Mouse (Mus musculus): ENCODE results near the gene Dnajc25.
A peak's percentile ranks its signal among the peaks of the same experiment; 100 is the strongest.

Dnajc25 gene

DNA sequence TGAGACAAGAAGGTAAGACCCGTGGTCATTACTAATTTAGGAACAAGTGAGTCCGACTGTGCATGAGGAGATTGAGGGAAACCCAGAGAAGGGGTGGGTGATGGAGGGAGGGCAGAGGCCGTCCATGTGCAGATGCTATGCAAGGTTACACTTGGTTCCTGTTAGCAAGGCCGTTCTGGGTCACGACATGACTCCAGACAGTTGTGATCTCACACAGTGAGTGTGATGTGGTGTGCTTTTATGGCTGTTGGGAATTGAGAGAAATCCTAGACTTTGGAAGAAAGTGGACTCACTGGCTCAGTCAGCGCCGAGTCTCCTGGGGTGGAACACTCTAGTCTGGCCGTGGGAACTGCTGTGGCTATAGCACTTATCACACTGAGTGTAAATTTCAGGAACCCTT is 11.3 kb downstream of the Dnajc25 start:
- no peak for DNase-seq (ENCODE audit: low spot score)

- no peak for DNase-seq (ENCODE audit: low spot score)
Observed at GRCm38 (mm10) chr4:59007016-59007415, 12.2 kb downstream of the Dnajc25 start.

DNA sequence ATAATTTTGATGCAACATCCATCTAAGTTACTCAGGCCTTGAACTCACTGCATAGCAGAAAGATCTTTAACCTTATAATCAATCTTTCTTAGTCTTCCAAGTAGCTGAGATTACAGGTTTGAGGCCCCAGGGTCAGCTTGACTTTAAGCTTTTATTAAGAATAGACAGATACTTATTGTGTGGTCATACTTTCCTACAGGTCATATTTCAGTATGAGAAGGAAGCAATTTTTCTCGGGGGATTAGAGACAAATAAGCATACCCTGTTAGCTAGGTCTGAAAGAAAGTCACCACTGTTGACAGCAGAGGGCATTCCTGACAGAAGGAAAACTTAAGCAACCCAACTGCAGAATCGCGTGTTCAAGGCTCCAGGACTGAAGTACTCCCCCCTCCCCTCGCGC is 13.1 kb downstream of the Dnajc25 start:
- no peak for DNase-seq (ENCODE audit: low spot score)

- peak; percentile 61 for DNase-seq (ENCODE audit: low spot score)
Observed at GRCm38 (mm10) chr4:59009186-59009585, 14.3 kb downstream of the Dnajc25 start.

DNA sequence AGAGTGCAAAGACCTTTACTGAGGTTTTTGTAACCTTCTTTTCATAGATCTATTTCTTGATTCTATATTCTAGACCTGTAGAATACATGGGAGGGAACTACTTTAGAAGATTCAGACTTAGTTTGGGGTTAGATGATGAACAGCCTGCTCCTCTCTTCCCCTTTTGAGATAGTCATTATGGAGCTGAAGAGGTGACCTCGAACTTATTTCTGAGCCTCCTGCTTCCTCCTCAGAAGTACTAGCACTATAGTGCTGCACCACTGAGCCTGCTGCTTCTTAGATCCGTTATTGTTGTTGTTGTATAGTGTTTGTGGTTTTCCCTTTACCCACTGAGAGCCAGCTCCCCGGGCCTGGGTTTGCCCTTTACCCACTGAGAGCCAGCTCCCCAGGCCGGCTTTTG is 14.8 kb downstream of the Dnajc25 start:
- peak; percentile 19 for DNase-seq (ENCODE audit: low spot score)

- DNase-seq (ENCODE audit: low spot score): no peak
Observed at GRCm38 (mm10) chr4:59011446-59011845, 16.6 kb downstream of the Dnajc25 start.

DNA sequence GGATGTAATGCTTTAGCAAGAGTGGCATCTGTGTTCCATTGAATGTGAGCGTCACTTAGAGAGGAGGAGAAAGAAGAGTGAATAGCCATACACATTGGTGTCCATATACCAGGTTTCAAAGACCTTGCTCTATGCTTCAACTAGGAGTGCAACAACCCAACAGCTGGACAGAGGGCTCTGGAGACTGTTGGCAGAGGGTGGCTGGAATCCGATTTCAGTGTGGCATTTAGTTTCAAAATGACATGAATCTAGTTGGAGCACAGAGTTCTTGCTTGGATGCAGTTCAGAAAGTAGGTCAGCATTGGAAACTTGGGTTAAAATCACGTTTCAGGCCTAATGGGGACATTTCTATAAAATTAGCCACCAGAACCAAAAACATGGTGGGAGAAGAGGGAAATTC is 20.3 kb downstream of the Dnajc25 start:
- DNase-seq (ENCODE audit: low spot score): no peak

- no peak for DNase-seq (ENCODE audit: low spot score)
Observed at GRCm38 (mm10) chr4:59016922-59017321, 22.1 kb downstream of the Dnajc25 start.

- no peak for DNase-seq (ENCODE audit: low spot score)
Observed at GRCm38 (mm10) chr4:59034325-59034917, 39.6 kb downstream of the Dnajc25 start.

DNA sequence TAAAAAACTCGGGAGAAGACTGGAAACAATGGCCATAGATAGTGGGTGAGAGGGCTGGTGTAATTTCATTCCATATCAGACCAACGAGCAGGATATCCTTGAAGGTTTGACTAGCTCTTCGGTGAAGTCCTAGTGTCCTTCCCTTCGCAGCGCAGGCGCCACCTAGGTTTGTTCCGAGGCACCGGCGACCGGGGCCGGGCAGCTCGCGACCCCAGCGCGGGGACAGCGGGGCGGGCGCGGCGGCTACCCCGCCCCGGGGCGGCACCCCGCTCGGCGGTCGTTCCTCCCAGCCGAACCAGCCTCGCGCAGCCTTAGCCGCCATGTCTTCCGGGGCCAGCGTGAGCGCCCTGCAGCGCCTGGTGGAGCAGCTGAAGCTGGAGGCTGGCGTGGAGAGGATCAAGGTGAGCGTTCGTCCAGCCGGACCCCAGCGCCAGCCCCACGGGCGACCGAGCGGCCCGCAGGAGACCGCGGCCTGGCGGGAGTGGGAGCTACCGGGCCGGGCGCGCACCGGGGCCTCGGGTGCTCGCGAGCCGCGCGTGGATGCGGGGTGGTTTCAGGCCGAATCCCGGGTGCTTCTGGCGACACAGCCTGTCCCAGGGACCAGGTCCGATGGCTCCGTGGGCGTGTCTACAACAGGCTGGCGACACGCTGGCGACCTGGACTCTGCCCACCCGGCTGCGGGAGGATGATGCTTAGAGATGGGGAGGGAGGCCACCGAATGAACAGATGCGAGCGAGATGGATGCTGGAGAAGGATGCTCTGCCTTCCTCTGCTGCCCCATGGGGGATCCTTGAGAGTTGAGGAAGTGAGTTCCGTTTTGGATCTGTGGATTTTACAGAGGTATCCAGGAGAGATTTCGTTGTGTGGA is 40.3 kb downstream of the Dnajc25 start, which contains the start of gene Gng10:
Gene Gng10 (plus strand): TSS at position 171 of the 868 bp plus-strand sequence.
- DNase-seq (ENCODE audit: low spot score): peak; percentile 61

DNA sequence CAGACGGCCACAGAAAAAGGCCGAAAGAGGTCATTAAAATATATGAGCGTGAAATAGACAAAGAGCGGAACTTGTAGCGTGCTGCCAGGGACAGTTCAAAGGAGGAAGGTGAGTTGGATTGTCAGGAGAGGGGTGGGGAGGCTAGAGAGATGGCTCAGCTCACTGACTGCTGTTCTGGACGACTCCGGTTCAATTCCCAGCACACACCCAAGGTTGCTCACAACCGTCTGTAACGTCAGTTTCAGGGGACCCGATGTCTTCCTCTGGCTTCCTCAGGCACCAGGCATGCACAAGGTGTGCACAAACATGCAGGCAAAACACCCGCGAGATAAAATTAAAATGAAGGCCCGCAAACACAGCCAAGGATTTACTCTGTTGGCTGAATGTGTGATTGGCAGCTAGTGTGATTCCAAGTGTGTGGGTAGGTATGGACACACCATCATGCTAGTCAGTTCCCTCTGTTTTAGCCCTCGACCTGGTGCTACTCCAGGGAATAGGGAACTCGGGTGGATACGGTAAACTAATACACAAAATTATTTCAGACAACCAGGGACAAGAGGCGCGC is 41.0 kb downstream of the Dnajc25 start:
- no peak for DNase-seq (ENCODE audit: low spot score)

DNA sequence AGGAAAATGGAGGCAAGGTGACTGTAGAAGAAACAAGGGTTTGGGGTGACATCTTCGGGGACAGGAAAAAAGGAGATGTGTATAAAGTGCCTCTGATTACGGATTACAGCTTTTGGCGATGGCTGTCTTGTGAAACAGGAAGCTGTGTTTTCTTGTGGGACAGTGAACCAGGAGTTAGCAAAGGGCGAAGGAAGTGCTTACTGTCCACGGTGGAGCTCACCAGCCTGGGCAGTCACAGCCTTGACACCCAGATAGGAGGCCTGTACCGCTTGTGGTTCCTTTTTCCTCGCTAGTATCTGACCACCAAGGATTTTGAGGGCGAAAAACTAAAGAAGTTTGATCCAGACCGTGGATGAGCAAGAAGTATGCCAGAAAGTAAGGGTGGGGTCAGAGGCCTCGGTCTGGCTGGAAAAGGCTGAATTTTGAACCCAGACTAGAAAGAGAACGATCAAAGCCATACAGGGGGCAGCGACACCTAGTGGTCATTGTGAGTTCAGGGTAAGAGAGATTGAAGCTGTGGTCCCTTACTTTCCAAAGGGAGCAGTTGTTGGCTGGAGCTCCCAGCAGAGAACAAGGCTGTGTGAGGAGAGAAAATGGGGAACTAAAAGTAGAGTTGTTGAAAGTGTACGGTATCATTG is 41.7 kb downstream of the Dnajc25 start:
- peak; percentile 66 for DNase-seq (ENCODE audit: low spot score)

GRCm38 (mm10) chr4:59037525-59037924 is 42.7 kb downstream of the Dnajc25 start:
- no peak for DNase-seq (ENCODE audit: low spot score)

GRCm38 (mm10) chr4:59040397-59041287 is 45.8 kb downstream of the Dnajc25 start:
- DNase-seq (ENCODE audit: low spot score): no peak

DNA sequence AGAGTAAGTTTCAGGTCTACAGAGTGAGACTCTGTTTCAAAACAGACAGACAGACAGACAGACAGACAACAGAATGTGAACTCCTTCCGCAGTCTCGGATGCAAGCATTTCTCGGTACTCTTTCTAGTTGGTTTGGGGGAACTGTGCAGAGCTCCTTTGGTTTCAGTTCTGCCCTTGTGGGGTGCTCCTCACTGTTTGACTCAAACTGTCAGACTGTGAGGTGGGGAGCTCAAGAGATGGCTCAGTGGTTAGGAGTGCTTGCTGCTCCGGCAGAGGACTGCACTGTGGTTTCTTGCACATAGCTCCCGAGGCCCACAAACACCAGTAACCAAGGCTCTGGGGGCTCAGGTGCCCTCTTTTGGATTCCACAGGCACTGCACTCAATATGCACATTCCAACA is 48.2 kb downstream of the Dnajc25 start:
- DNase-seq (ENCODE audit: low spot score): no peak

DNA sequence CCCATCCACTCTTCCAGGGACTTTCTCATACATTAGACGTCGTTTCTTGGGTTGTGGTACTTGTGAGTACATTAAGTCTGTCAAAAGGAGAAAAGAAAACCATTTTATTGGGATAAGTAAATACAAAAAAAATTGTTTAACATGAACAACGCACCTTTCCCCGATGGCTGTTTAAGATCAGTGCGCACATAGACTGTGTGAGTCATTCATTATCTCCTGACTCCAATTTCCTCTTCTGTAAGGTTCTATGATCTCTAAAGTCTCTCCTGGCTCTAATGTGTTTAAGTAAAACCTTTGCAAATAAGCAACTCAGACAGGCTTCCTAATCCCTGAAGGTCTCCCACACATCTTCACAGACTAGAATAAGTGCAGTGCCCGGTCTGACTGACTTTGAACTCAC is 49.0 kb downstream of the Dnajc25 start:
- no peak for DNase-seq (ENCODE audit: low spot score)

GRCm38 (mm10) chr4:59047222-59047621 is 52.4 kb downstream of the Dnajc25 start:
- no peak for DNase-seq (ENCODE audit: low spot score)

GRCm38 (mm10) chr4:59051081-59051480 is 56.2 kb downstream of the Dnajc25 start:
- no peak for DNase-seq (ENCODE audit: low spot score)

GRCm38 (mm10) chr4:59057929-59058328 is 63.1 kb downstream of the Dnajc25 start:
- DNase-seq (ENCODE audit: low spot score): no peak

DNA sequence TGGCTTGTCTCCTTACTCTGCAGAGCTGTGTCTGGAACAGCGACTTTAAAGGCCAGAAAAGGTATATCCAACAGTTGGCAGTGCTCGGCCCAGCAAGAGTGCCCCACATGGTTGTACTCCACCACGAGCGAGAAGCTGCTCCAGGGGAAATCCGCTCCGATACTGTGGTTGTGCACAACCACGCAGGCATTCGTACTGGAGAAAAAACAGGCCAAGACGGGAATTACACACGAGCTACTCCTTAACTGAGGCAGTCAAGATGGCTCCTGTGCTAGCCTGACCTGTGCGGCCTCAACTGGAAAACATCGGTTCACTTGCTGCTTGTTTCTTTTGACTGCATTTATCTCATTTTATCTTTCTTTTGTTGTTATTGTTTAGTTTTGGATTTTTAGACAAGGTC is 67.7 kb downstream of the Dnajc25 start:
- no peak for DNase-seq (ENCODE audit: low spot score)

GRCm38 (mm10) chr4:59069276-59069675 is 74.4 kb downstream of the Dnajc25 start:
- DNase-seq (ENCODE audit: low spot score): no peak

All from T-cell, adult 2 months (primary cell).